Mouse (Mus musculus) liver, embryonic 14.5 days (tissue): ENCODE data around the gene Bbc3. TPM values are rescaled to one million over a fixed set of nuclear protein-coding genes. Genes with fewer than 3 reads are reported as not detected.

Experiments used
- ATAC-seq: fragments of 200-750 bp; cut with Nextera tagmentation; 2 replicates; pipeline ENCODE4 v1.8.0; 2017; ENCODE audit warnings: moderate number of reproducible peaks, mild to moderate bottlenecking, moderate library complexity; ENCODE audit not compliant: insufficient read depth
- DNase-seq, 3 experiments: peaks; one replicate each; pipeline ENCODE4 v3.0.0-alpha.2; 2012 to 2013; ENCODE audit warnings: low read depth in 3 of 3, low spot score in 3 of 3
- H3K27ac ChIP-seq: fragments of 300-500 bp; sonication (generic); 2 replicates; pipeline ENCODE4 v1.5.1; 2014; ENCODE audit warnings: moderate library complexity, mild to moderate bottlenecking, control low read depth, inconsistent platforms
- H3K27me3 ChIP-seq: fragments of 300-500 bp; sonication (generic); 2 replicates; pipeline ENCODE4 v1.6.1; 2014; ENCODE audit warnings: mild to moderate bottlenecking, low read length, moderate library complexity; ENCODE audit not compliant: control insufficient read depth, insufficient read depth
- H3K36me3 ChIP-seq: fragments of 300-500 bp; sonication (generic); replicated peaks from 2 replicates; pipeline ENCODE4 v1.6.1; 2014; ENCODE audit warnings: low read depth; ENCODE audit not compliant: control insufficient read depth, insufficient read depth
- H3K4me1 ChIP-seq, 2 experiments: fragments of 200-500 bp in 1 of 2; fragments of 300-500 bp in 1 of 2; sonication (generic) in 1 of 2; replicated peaks; 2 replicates each; pipeline ENCODE4 v1.6.1; 2012 to 2014; ENCODE audit warnings: antibody characterized with exemption in 1 of 2, inconsistent platforms in 1 of 2, low read length in 1 of 2; ENCODE audit not compliant: control insufficient read depth in 2 of 2, insufficient read depth in 2 of 2
- H3K4me2 ChIP-seq: fragments of 300-500 bp; sonication (generic); 2 replicates; pipeline ENCODE4 v1.6.1; 2014; ENCODE audit warnings: low read depth, mild to moderate bottlenecking, control low read depth, moderate library complexity
- H3K4me3 ChIP-seq, 2 experiments: fragments of 200-500 bp in 1 of 2; fragments of 300-500 bp in 1 of 2; sonication (generic) in 1 of 2; 2 replicates each; pipeline ENCODE4 v1.5.1; 2012 to 2014; ENCODE audit warnings: low read depth in 2 of 2, low read length in 2 of 2, mild to moderate bottlenecking in 2 of 2, control low read depth in 1 of 2, inconsistent platforms in 1 of 2, moderate library complexity in 1 of 2; ENCODE audit not compliant: insufficient read depth in 1 of 2
- H3K9ac ChIP-seq: fragments of 300-500 bp; sonication (generic); replicated peaks from 2 replicates; pipeline ENCODE4 v1.6.1; 2014; ENCODE audit warnings: mild to moderate bottlenecking, control low read depth, moderate library complexity
- H3K9me3 ChIP-seq: fragments of 300-500 bp; sonication (generic); 2 replicates; pipeline ENCODE4 v1.6.1; 2016; ENCODE audit warnings: low read length, mixed read lengths; ENCODE audit not compliant: control insufficient read depth
- CTCF ChIP-seq: IDR thresholded peaks from 2 replicates; pipeline ENCODE4 v1.5.1; 2016; ENCODE audit warnings: antibody characterized with exemption, low read depth, control low read depth
- EP300 ChIP-seq: IDR thresholded peaks from 2 replicates; pipeline ENCODE4 v1.6.1; 2016; ENCODE audit warnings: antibody characterized with exemption, low read depth
- WGBS: fragments of 180-500 bp; shearing (Covaris S2); extraction: QIAGEN DNeasy Blood & Tissue Kit; methylation state at CpG from one replicate; pipeline ENCODE4 v1.1.7; 2014; ENCODE audit not compliant: insufficient replicate concordance; 5-methylcytosine and 5-hydroxymethylcytosine counted together
- polyA plus RNA-seq, 2 experiments: library from polyadenylated mRNA; depleted of rRNA in 1 of 2; stranded (reverse) in 1 of 2; unstranded in 1 of 2; fragments of >200 nt; fragmentation: Nextera tagmentation in 1 of 2; extraction: Ambion mirVana in 1 of 2; gene quantifications; 2 replicates each; pipeline versions ENCODE4 v1.2.1 to v1.2.3; 2012 to 2014

Gene Bbc3
- polyA plus RNA-seq, 2 experiments, result 2.0 to 3.8 TPM

DNA sequence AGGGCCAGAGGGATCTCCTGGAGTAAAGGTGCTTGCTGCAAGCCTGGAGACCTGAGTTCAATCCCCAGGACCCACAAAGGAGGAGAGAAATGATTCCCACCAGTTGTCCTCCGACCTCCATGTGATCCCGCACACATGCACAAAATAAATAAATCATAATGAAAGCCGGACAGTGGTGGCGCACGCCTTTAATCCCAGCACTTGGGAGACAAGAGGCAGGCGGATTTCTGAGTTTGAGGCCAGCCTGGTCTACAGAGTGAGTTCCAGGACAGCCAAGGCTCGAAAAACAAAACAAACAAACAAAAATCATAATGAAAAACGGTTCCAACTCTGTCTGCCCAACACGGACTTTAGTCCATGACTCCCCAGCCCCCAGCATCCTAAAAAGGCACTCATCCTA lies 23.3 kb upstream of the Bbc3 start:
- peak overlapping the region; percentile 63 to 84; a peak in 3 of 4 replicates for H3K4me3 ChIP-seq
- no peak overlapping the region; the same call in 1 of the 2 replicates for H3K9ac ChIP-seq
- TF ChIP-seq EP300 (no peak), CTCF (no peak)
- peaks cover 37% of the 10 kb centered on the region for H3K36me3 ChIP-seq
- peaks cover 9 to 15% of the 10 kb centered on the region in 2 experiments for H3K4me1 ChIP-seq
- ATAC-seq, result no peak
- no peaks in the 10 kb centered on the region for H3K9me3 ChIP-seq
- H3K27ac ChIP-seq, result peak overlapping the region; percentile 77
- H3K4me2 ChIP-seq, result peak overlapping the region; percentile 81
- WGBS, result 70% methylated on average over 9 of the region's 9 CpGs
- no peak for DNase-seq
- H3K27me3 ChIP-seq, result no peaks in the 10 kb centered on the region

DNA sequence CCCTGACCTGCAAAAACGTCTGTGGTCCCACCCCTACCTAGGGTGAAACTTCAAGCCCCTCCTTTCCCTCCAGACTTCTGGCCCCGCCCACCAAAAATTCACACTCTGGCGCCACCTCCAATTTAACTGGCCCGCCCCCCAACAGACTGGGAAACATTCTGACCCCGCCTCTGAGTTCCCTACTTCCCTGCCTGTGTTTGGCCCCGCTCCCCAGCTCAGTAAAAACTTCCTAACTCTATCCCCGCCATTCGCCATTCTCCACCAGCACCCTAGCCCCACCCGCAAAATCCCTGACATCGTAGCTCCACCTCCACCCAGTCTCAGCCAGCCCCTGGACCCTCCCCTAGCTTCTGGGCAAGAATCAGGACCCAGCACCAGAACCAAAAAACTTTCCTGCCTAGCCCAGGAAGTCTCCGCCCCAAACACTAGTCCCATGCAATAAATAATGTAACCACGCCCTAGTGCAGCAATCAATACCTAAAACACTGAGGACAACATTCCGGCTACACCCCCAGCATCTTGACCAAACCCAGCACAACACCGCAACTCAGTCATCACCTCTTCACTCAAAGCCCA lies 22.7 kb upstream of the Bbc3 start:
- WGBS, result 1% methylated on average over 14 of the region's 14 CpGs
- H3K9me3 ChIP-seq, result no peaks in the 10 kb centered on the region
- peaks cover 35% of the 10 kb centered on the region for H3K36me3 ChIP-seq
- peak overlapping the region; percentile 77 for H3K27ac ChIP-seq
- H3K4me3 ChIP-seq, result peak overlapping the region; percentile 63 to 84
- peak; percentile 57 to 62 (median 58) for DNase-seq
- peak overlapping the region; percentile 53 for H3K9ac ChIP-seq
- H3K4me2 ChIP-seq, result peak overlapping the region; percentile 81
- TF ChIP-seq EP300 (no peak), CTCF (no peak)
- H3K4me1 ChIP-seq, result peaks cover 9 to 15% of the 10 kb centered on the region in 2 experiments
- peak; percentile 24 for ATAC-seq
- no peaks in the 10 kb centered on the region for H3K27me3 ChIP-seq

DNA sequence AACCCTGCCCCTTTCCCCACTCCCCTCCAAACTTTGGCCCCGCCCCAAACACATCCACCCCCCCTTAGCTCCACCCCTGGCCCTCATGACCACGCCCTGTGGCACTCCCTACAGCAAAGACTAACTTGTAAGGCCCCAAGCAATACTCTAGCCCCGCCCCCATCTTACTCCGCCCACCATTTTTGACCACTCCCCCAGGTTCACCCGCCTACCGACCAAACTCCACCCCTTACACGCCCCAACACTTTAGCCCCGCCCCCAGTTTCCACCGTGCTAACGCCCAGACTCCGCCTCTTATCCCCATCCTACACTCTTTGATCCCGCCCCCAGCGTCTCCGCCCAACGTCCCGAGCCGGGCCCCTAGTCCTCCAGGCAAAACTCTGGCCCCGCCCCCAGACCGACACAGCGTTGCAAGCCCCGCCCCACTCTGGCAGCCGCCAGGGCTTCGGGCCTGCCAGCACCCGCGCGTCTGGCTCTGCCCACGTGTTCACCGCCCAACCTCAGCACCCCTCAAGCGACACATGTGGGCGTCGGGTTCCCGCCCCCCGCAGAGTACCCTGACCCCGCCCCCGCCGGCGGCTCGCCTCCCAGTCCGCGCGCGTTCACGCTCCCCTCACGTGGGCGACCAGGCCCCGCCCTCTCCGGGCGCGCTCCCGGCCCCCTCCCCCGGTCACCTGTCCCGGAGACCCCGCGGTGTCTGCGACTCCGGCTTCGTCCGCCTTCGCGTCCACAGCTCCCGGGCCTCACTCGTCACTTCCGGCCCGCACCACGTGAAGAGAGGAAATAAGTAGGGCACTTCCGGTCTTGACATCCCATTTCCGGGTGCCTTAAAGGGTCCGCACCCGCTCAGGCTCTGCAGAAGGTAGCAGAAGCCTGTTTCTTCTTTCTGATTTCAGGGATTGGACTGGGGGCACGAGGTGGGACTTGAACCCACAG lies 21.9 kb upstream of the Bbc3 start, which contains the start of gene Ccdc9:
TSS of gene Ccdc9 (minus strand) at position 770 of the 936 bp plus-strand sequence.
- peak; percentile 94 to 97 (median 96) for DNase-seq
- H3K4me1 ChIP-seq, result peaks cover 9 to 15% of the 10 kb centered on the region in 2 experiments
- H3K4me2 ChIP-seq, result peak within 1 kb of the TSS; percentile 81
- H3K36me3 ChIP-seq, result peaks cover 27% of the 10 kb centered on the region
- WGBS, result under 1% methylated on average over 70 of the region's 70 CpGs
- H3K9me3 ChIP-seq, result no peaks in the 10 kb centered on the region
- H3K9ac ChIP-seq, result peak within 1 kb of the TSS; percentile 81
- peak within 1 kb of the TSS; percentile 63 to 84 for H3K4me3 ChIP-seq
- peak within 1 kb of the TSS; percentile 81 for H3K27ac ChIP-seq
- TF ChIP-seq EP300, result no peak
- TF ChIP-seq CTCF, result no peak
- ATAC-seq, result peak; percentile 86
- no peaks in the 10 kb centered on the region for H3K27me3 ChIP-seq

DNA sequence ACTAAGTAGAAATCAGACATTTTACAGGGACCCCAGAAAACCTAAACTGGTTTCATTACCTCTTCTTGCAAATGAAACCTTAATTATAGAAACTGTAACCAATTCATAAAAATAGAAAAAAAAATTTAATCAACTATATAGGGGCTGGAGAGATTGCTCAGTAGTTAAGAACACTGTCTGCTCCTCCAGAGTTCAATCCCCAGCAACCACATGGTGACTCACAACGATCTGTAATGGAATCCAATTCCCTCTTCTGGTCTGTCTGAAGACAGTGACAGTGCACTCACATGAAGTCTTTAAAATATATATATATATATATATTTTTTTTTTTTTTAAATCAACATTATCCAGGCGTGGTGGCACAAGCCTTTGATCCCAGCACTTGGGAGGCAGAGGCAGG lies 21.2 kb upstream of the Bbc3 start:
- H3K36me3 ChIP-seq, result peaks cover 21% of the 10 kb centered on the region
- H3K4me3 ChIP-seq, result peak overlapping the region; percentile 63 to 84; a peak in 3 of 4 replicates
- ATAC-seq (no peak), DNase-seq (no peak)
- peak overlapping the region; percentile 81 for H3K4me2 ChIP-seq
- H3K9ac ChIP-seq, result peak overlapping the region; percentile 81
- peaks cover 9 to 15% of the 10 kb centered on the region in 2 experiments for H3K4me1 ChIP-seq
- TF ChIP-seq EP300 (no peak), CTCF (no peak)
- H3K27ac ChIP-seq, result peak overlapping the region; percentile 81; the same call in 1 of the 2 replicates
- H3K9me3 ChIP-seq, result no peaks in the 10 kb centered on the region
- WGBS, result 62% methylated on average over 2 of the region's 2 CpGs
- H3K27me3 ChIP-seq, result no peaks in the 10 kb centered on the region

DNA sequence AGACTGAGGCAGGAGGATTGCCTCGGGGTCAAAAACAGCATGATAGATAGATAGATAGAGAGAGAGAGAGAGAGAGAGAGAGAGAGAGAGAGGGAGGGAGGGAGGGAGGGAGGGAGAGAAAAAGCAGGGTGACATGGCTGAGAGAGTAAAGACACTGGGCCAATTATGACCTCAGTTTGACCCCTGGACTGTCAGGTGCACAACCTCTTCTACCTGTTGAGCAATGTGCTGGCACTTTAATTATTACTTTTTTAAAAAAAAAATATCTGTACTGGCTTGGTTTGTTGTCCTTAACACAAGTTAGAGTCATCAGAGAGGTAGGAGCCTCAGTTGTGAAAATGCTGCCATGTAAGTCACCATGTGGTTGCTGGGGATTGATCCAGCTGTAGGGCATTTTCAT lies 20.4 kb upstream of the Bbc3 start:
- H3K4me1 ChIP-seq, result peaks cover 9 to 15% of the 10 kb centered on the region in 2 experiments
- WGBS, result 41% methylated on average over 1 of the region's 1 CpGs
- DNase-seq (no peak), ATAC-seq (no peak)
- H3K9ac ChIP-seq, result no peak overlapping the region
- no peak overlapping the region for H3K4me3 ChIP-seq
- peaks cover 13% of the 10 kb centered on the region for H3K36me3 ChIP-seq
- no peak overlapping the region for H3K4me2 ChIP-seq
- H3K27ac ChIP-seq, result no peak overlapping the region
- TF ChIP-seq EP300 (no peak), CTCF (no peak)
- no peaks in the 10 kb centered on the region for H3K9me3 ChIP-seq
- no peaks in the 10 kb centered on the region for H3K27me3 ChIP-seq
